Mouse (Mus musculus) ES-Bruce4 (cell line): Measurements from ENCODE around the gene Smad5. TPM values are rescaled to one million over a fixed set of nuclear protein-coding genes. Genes with fewer than 3 reads are reported as not detected.

Experiments used
- H3K27ac ChIP-seq: 2 replicates; pipeline ENCODE4 v1.5.1; 2012; ENCODE audit warnings: low read length, inconsistent platforms; ENCODE audit not compliant: insufficient read depth
- H3K27me3 ChIP-seq: 2 replicates; pipeline ENCODE4 v1.6.1; 2012; ENCODE audit warnings: mild to moderate bottlenecking, low read length, inconsistent platforms; ENCODE audit not compliant: control insufficient read depth, poor library complexity, insufficient read depth, severe bottlenecking
- H3K36me3 ChIP-seq: 2 replicates; pipeline ENCODE4 v1.6.1; 2012; ENCODE audit warnings: inconsistent platforms, mild to moderate bottlenecking, low read length, moderate library complexity; ENCODE audit not compliant: control insufficient read depth, poor library complexity, insufficient read depth, severe bottlenecking
- H3K4me1 ChIP-seq: one replicate; pipeline ENCODE4 v1.8.1; 2011; ENCODE audit warnings: low read length; ENCODE audit not compliant: control insufficient read depth, insufficient read depth
- H3K4me3 ChIP-seq: 2 replicates; pipeline ENCODE4 v1.5.1; 2011; ENCODE audit warnings: low read depth, mild to moderate bottlenecking, low read length
- H3K9ac ChIP-seq: 2 replicates; pipeline ENCODE4 v1.6.1; 2012; ENCODE audit warnings: low read depth, mild to moderate bottlenecking, inconsistent platforms; ENCODE audit not compliant: poor library complexity, severe bottlenecking
- H3K9me3 ChIP-seq: replicated peaks from 2 replicates; pipeline ENCODE4 v1.6.1; 2012; ENCODE audit warnings: mild to moderate bottlenecking, low read length, inconsistent platforms; ENCODE audit not compliant: control insufficient read depth, poor library complexity, insufficient read depth, severe bottlenecking
- CTCF ChIP-seq: IDR thresholded peaks from one replicate; pipeline ENCODE4 v1.8.1; 2011; ENCODE audit warnings: low read depth, low read length
- EP300 ChIP-seq: IDR thresholded peaks from 2 replicates; pipeline ENCODE4 v1.6.1; 2011; ENCODE audit warnings: low read depth, low read length; ENCODE audit not compliant: insufficient read depth
- POLR2A ChIP-seq: IDR thresholded peaks from one replicate; pipeline ENCODE4 v1.8.1; 2011; ENCODE audit warnings: low read length; ENCODE audit not compliant: insufficient read depth
- polyA plus RNA-seq: library from polyadenylated mRNA; stranded (reverse); fragments of >200 nt; gene quantifications from 2 replicates; pipeline ENCODE4 v1.2.4, GENCODE M21; 2011; ENCODE audit warnings: low read depth; ENCODE audit not compliant: missing spikeins, insufficient read depth, insufficient read length

The Smad5 gene
- polyA plus RNA-seq, 1 experiment: 34.2 TPM

GRCm38 (mm10) chr13:56682326-56682725, 20.5 kb upstream of the Smad5 start:
- Histone ChIP-seq H3K9me3 (no peaks in the 10 kb centered on the region), H3K4me1 (no peaks in the 10 kb centered on the region), H3K27me3 (no peaks in the 10 kb centered on the region), H3K9ac (no peak overlapping the region), H3K4me3 (no peak overlapping the region; the same call in 1 of the 2 replicates), H3K36me3 (no peaks in the 10 kb centered on the region), H3K27ac (no peak overlapping the region)
- TF ChIP-seq CTCF: no peak
- no peak for TF ChIP-seq EP300
- no peak for TF ChIP-seq POLR2A

GRCm38 (mm10) chr13:56683306-56683705, 19.5 kb upstream of the Smad5 start:
- Histone ChIP-seq H3K27me3 (no peaks in the 10 kb centered on the region), H3K27ac (no peak overlapping the region), H3K4me1 (no peaks in the 10 kb centered on the region), H3K9ac (no peak overlapping the region), H3K36me3 (no peaks in the 10 kb centered on the region), H3K4me3 (no peak overlapping the region), H3K9me3 (no peaks in the 10 kb centered on the region)
- TF ChIP-seq EP300 (no peak), POLR2A (no peak)

GRCm38 (mm10) chr13:56692011-56692410, 10.8 kb upstream of the Smad5 start:
- no peak for TF ChIP-seq EP300
- no peak for TF ChIP-seq POLR2A
- no peak for TF ChIP-seq CTCF
- Histone ChIP-seq H3K9me3 (no peaks in the 10 kb centered on the region), H3K36me3 (no peaks in the 10 kb centered on the region), H3K4me3 (no peak overlapping the region), H3K4me1 (no peaks in the 10 kb centered on the region), H3K9ac (no peak overlapping the region), H3K27me3 (no peaks in the 10 kb centered on the region), H3K27ac (no peak overlapping the region)

GRCm38 (mm10) chr13:56692644-56693043, 10.2 kb upstream of the Smad5 start:
- Histone ChIP-seq H3K36me3 (no peaks in the 10 kb centered on the region), H3K9ac (no peak overlapping the region), H3K27me3 (no peaks in the 10 kb centered on the region), H3K4me3 (no peak overlapping the region), H3K9me3 (no peaks in the 10 kb centered on the region), H3K27ac (no peak overlapping the region), H3K4me1 (no peaks in the 10 kb centered on the region)
- TF ChIP-seq POLR2A: no peak
- TF ChIP-seq EP300: no peak
- no peak for TF ChIP-seq CTCF

GRCm38 (mm10) chr13:56695701-56696100, 7.1 kb upstream of the Smad5 start:
- no peaks in the 10 kb centered on the region for H3K4me1 ChIP-seq
- H3K27ac ChIP-seq: no peak overlapping the region
- H3K9me3 ChIP-seq: no peaks in the 10 kb centered on the region
- TF ChIP-seq CTCF (no peak), POLR2A (no peak), EP300 (no peak)
- no peak overlapping the region for H3K9ac ChIP-seq
- no peaks in the 10 kb centered on the region for H3K27me3 ChIP-seq
- no peak overlapping the region for H3K4me3 ChIP-seq
- no peaks in the 10 kb centered on the region for H3K36me3 ChIP-seq

- H3K27ac ChIP-seq: no peak overlapping the region
- H3K36me3 ChIP-seq: no peaks in the 10 kb centered on the region
- no peak overlapping the region for H3K9ac ChIP-seq
- H3K27me3 ChIP-seq: no peaks in the 10 kb centered on the region
- no peaks in the 10 kb centered on the region for H3K9me3 ChIP-seq
- no peak overlapping the region for H3K4me3 ChIP-seq
- TF ChIP-seq EP300 (no peak), POLR2A (no peak), CTCF (no peak)
- no peaks in the 10 kb centered on the region for H3K4me1 ChIP-seq
Measured at GRCm38 (mm10) chr13:56696699-56697098, 6.1 kb upstream of the Smad5 start.
